Mouse (Mus musculus) forebrain, embryonic 13.5 days (tissue): Measurements from ENCODE around the gene Pithd1. TPM values are rescaled to one million over a fixed set of nuclear protein-coding genes. Genes with fewer than 3 reads are reported as not detected.

Source experiments
- polyA plus RNA-seq: library from polyadenylated mRNA; unstranded; fragments of >200 nt; fragmentation: Nextera tagmentation; extraction: Ambion mirVana; gene quantifications from 2 replicates; pipeline ENCODE4 v1.2.1, GENCODE M21; 2015

Gene Pithd1
- polyA plus RNA-seq, 1 experiment from 2014 or later: 50.9 TPM

Other genes starting within 250 kb of the Pithd1 start
- 0.09 TPM in 1 of 2 replicates, not detected in the other for gene Myom3, start 227.5 kb downstream of the Pithd1 start, polyA plus RNA-seq
- 341 and 352 TPM in 2 replicates for gene Srsf10, start 131.5 kb downstream of the Pithd1 start, polyA plus RNA-seq
- 180 and 185 TPM in 2 replicates for gene Pnrc2, start 113.4 kb downstream of the Pithd1 start, polyA plus RNA-seq
- 0.13 and 0.21 TPM in 2 replicates for gene Cnr2, start 91.9 kb downstream of the Pithd1 start, polyA plus RNA-seq
- gene Fuca1, start 66.5 kb downstream of the Pithd1 start, polyA plus RNA-seq: 41.7 and 56.6 TPM in 2 replicates
- gene Hmgcl, start 40.8 kb downstream of the Pithd1 start, polyA plus RNA-seq: 56.2 and 57.1 TPM in 2 replicates
- 28.7 and 33.6 TPM in 2 replicates for gene Gale, start 23.5 kb downstream of the Pithd1 start, polyA plus RNA-seq
- gene Lypla2, start 14.6 kb downstream of the Pithd1 start, polyA plus RNA-seq: 163 and 173 TPM in 2 replicates
- 29.1 and 30.9 TPM in 2 replicates for gene Eloa, start 34.5 kb upstream of the Pithd1 start, polyA plus RNA-seq
- gene Rpl11, start 66.2 kb upstream of the Pithd1 start, polyA plus RNA-seq: 383 and 388 TPM in 2 replicates
- gene Id3, start 156.2 kb upstream of the Pithd1 start, polyA plus RNA-seq: 90.9 and 119 TPM in 2 replicates
- 9.7 and 11.3 TPM in 2 replicates for gene E2f2, start 185.1 kb upstream of the Pithd1 start, polyA plus RNA-seq
- gene Asap3, start 219.1 kb upstream of the Pithd1 start, polyA plus RNA-seq: 2.9 and 3.9 TPM in 2 replicates